Mouse (Mus musculus) forebrain, postnatal 0 days (tissue): ENCODE measurements around the gene Txndc11. TPM values are rescaled to one million over a fixed set of nuclear protein-coding genes. Genes with fewer than 3 reads are reported as not detected.
"Not testable (repeated sequence)": the region's sequence is repeated elsewhere in the genome, so short reads cannot be mapped to it uniquely, and the experiment has no call there.

Experiments used
- ATAC-seq: fragments of 200-750 bp; cut with Nextera tagmentation; 2 replicates; pipeline ENCODE4 v1.8.0; 2017; ENCODE audit warnings: mild to moderate bottlenecking, moderate library complexity
- DNase-seq: peaks from one replicate; pipeline ENCODE4 v3.0.0-alpha.2; 2015
- H3K27ac ChIP-seq: fragments of 300-500 bp; sonication (generic); 2 replicates; pipeline ENCODE4 v1.5.1; 2014; ENCODE audit warnings: low read depth, mild to moderate bottlenecking, antibody characterized with exemption, low read length, moderate library complexity, mixed read lengths
- H3K27me3 ChIP-seq: fragments of 300-500 bp; sonication (generic); 2 replicates; pipeline ENCODE4 v1.6.1; 2014; ENCODE audit warnings: mild to moderate bottlenecking, low read length, mixed read lengths; ENCODE audit not compliant: insufficient read depth
- H3K36me3 ChIP-seq: fragments of 300-500 bp; sonication (generic); 2 replicates; pipeline ENCODE4 v1.6.1; 2014; ENCODE audit warnings: mild to moderate bottlenecking, moderate library complexity; ENCODE audit not compliant: insufficient read depth
- H3K4me1 ChIP-seq: fragments of 300-500 bp; sonication (generic); 2 replicates; pipeline ENCODE4 v1.6.1; 2014; ENCODE audit warnings: antibody characterized with exemption; ENCODE audit not compliant: insufficient read depth
- H3K4me2 ChIP-seq: fragments of 300-500 bp; sonication (generic); 2 replicates; pipeline ENCODE4 v1.6.1; 2014; ENCODE audit warnings: low read depth, mild to moderate bottlenecking, moderate library complexity
- H3K4me3 ChIP-seq: fragments of 300-500 bp; sonication (generic); 2 replicates; pipeline ENCODE4 v1.5.1; 2014; ENCODE audit warnings: low read depth, low read length, mixed read lengths
- H3K9ac ChIP-seq: fragments of 300-500 bp; sonication (generic); 2 replicates; pipeline ENCODE4 v1.6.1; 2014; ENCODE audit warnings: mild to moderate bottlenecking
- H3K9me3 ChIP-seq: fragments of 300-500 bp; sonication (generic); 2 replicates; pipeline ENCODE4 v1.6.1; 2016; ENCODE audit warnings: low read length
- CTCF ChIP-seq: sonication (generic); IDR thresholded peaks from 2 replicates; pipeline ENCODE4 v1.5.1; 2016; ENCODE audit warnings: antibody characterized with exemption, control low read depth, low read depth
- WGBS: fragments of 180-500 bp; shearing (Covaris S2); extraction: QIAGEN DNeasy Blood & Tissue Kit; methylation state at CpG from one replicate; pipeline ENCODE4 v1.1.7; 2014; 5-methylcytosine and 5-hydroxymethylcytosine counted together
- polyA plus RNA-seq: library from polyadenylated mRNA; unstranded; fragments of >200 nt; fragmentation: Nextera tagmentation; extraction: Ambion mirVana; gene quantifications from 2 replicates; pipeline ENCODE4 v1.2.1, GENCODE M21; 2015
- total RNA-seq: library from RNA; depleted of rRNA; stranded (reverse); fragments of >200 nt; gene quantifications from 2 replicates; pipeline ENCODE4 v1.2.3, GENCODE M21; 2014

Gene Txndc11
- total and polyA plus RNA-seq, 2 experiments from 2014 or later: 29.9 to 43.8 TPM

DNA sequence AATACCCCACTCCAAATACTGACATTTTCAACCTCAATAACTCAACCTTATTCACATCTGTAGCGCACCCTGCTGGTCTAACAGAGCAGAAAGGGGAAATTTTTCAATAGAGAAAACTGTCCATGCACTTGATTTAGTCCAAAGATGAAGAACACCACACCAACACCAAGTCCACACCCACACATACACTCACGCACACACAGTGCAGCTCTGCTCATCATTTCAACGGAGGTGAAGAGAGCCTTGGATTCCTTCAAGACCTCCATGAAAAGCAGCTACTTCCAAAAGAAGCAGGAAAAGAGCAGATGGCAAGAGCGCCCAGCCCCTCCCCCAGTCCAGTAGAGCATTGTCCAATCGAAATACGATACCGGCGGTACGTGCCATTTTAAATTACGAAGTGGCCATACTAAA, 40.2 kb upstream of the Txndc11 start:
- peak overlapping the region; percentile 79 for H3K4me3 ChIP-seq
- no peak overlapping the region for H3K27ac ChIP-seq
- H3K27me3 ChIP-seq: no peaks in the 10 kb centered on the region
- WGBS: 5% methylated on average over 10 of the region's 10 CpGs
- H3K9ac ChIP-seq: peak overlapping the region; percentile 78; the same call in 1 of the 2 replicates
- peak; percentile 72 for DNase-seq
- no peaks in the 10 kb centered on the region for H3K9me3 ChIP-seq
- H3K4me1 ChIP-seq: no peaks in the 10 kb centered on the region
- peak; percentile 65 for TF ChIP-seq CTCF
- ATAC-seq: no peak
- peak overlapping the region; percentile 94 for H3K4me2 ChIP-seq
- no peaks in the 10 kb centered on the region for H3K36me3 ChIP-seq

DNA sequence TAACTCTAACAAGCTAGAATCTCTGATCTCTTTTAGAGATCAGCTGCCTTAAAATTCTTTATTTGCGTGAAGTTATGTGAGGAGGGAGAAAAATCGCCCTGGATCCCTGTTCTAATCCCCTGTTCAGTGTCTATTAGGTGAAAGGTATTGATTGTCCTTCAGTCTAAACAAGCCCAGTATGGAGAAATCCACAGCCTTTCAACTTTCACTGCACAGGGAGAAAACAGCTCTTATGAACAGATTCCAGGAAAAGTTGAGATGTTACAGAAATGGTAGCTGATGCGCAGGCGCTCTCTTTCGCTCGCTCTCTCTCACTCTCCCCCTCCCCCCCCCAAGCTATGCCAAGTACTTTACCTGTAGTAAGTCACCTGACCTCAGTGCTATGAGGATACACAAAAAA, 37.2 kb upstream of the Txndc11 start:
- Histone ChIP-seq H3K4me3 (no peak overlapping the region), H3K36me3 (no peaks in the 10 kb centered on the region), H3K9me3 (no peaks in the 10 kb centered on the region), H3K27me3 (no peaks in the 10 kb centered on the region), H3K4me2 (no peak overlapping the region), H3K4me1 (no peaks in the 10 kb centered on the region), H3K9ac (no peak overlapping the region), H3K27ac (no peak overlapping the region)
- ATAC-seq: no peak
- WGBS: 88% methylated on average over 6 of the region's 6 CpGs
- DNase-seq: no peak
- TF ChIP-seq CTCF: no peak

DNA sequence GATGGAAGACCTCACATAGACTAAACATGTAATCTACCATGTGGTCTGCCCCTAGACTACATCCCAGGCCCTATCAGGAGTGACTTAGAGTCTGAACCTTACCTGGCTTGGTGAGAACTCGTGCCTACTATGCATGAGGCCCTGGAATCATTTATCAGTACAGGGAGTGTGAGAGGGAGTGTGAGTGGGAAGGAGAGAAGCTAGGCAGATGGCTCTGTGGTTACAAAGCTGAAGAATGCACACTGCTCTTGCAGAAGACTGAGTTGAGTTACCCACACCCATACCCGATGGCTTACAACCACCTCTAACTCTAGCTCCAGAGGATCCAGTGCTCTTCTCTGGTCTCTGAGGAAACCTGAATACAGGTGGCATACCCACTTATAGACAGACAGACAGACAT, 32.0 kb upstream of the Txndc11 start:
- no peak for DNase-seq
- TF ChIP-seq CTCF: no peak
- peaks cover 12% of the 10 kb centered on the region for H3K36me3 ChIP-seq
- no peak overlapping the region for H3K27ac ChIP-seq
- no peaks in the 10 kb centered on the region for H3K27me3 ChIP-seq
- no peak overlapping the region for H3K4me3 ChIP-seq
- no peaks in the 10 kb centered on the region for H3K4me1 ChIP-seq
- no peaks in the 10 kb centered on the region for H3K9me3 ChIP-seq
- H3K9ac ChIP-seq: no peak overlapping the region
- ATAC-seq: no peak
- WGBS: 96% methylated on average over 2 of the region's 2 CpGs
- no peak overlapping the region for H3K4me2 ChIP-seq

DNA sequence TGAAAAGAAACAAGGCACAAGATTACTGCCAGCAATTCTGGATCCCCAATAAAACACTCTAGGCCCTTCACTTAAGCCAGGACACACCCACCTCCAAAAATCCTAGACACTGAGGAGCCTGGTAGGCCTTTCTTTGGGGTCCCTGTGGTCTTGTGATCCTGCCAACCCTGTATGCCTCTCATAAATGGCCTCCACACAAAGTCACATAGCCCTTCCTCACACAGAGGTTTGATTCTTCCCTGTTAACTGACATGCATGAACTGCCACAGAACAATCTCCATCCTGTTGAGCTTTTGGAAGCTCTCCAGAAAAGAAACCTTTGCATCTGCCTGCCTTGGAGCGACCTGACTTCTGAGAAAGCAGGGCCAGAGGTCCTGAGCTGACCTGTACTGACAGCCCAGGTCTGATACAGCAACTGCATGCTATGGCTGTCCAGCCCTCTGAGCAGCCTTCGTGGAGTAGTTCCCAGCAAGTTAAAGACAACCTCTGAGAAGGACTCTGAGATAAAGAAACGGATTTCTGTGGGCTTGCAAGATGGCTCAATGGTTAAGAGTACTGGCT, 30.3 kb upstream of the Txndc11 start:
- no peak overlapping the region for H3K4me2 ChIP-seq
- no peaks in the 10 kb centered on the region for H3K27me3 ChIP-seq
- TF ChIP-seq CTCF: no peak
- ATAC-seq (no peak), DNase-seq (no peak)
- no peak overlapping the region for H3K9ac ChIP-seq
- 78% methylated on average over 3 of the region's 3 CpGs for WGBS
- no peak overlapping the region for H3K4me3 ChIP-seq
- H3K4me1 ChIP-seq: no peaks in the 10 kb centered on the region
- no peaks in the 10 kb centered on the region for H3K9me3 ChIP-seq
- peaks cover 16% of the 10 kb centered on the region for H3K36me3 ChIP-seq
- no peak overlapping the region for H3K27ac ChIP-seq

DNA sequence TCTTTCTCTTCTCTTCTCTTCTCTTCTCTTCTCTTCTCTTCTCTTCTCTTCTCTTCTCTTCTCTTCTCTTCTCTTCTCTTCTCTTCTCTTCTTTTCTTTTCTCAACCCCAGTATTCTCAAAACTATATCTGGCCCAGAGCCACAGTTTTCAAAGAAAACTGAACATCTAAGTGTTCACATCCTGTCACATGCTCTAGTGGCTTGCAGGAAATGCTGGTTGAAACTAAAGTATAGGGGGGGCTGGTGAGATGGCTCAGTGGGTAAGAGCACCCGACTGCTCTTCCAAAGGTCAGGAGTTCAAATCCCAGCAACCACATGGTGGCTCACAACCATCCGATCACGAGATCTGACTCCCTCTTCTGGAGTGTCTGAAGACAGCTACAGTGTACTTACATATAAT, 23.3 kb upstream of the Txndc11 start:
- H3K4me3 ChIP-seq, H3K9ac ChIP-seq, H3K9me3 ChIP-seq, H3K27me3 ChIP-seq, H3K4me1 ChIP-seq, ATAC-seq, DNase-seq, H3K4me2 ChIP-seq, H3K27ac ChIP-seq: not testable (repeated sequence)
- WGBS: 82% methylated on average over 1 of the region's 3 CpGs
- peaks cover 54% of the 10 kb centered on the region for H3K36me3 ChIP-seq

DNA sequence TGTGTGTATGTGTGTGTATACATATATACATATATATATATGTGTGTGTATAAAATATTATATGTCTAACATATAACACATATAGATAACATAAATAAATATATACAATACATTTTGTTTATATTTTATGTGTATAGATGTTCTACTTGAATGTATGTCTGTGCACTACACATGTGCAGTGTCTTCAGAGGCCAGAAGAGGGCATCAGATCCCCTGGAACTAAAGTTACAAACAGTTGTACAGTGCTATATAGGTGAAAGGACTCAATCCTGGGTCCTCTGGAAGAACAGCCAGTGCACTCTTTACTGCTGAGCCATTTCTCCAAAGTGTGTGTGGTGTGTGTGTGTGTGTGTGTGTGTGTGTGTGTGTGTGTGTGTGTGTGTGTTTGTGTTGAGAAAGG, 20.1 kb upstream of the Txndc11 start:
- DNase-seq: no peak
- no peak for ATAC-seq
- H3K4me3 ChIP-seq: no peak overlapping the region
- H3K9me3 ChIP-seq: no peaks in the 10 kb centered on the region
- no peak; the same call in 1 of the 2 replicates for TF ChIP-seq CTCF
- H3K4me2 ChIP-seq: no peak overlapping the region
- H3K4me1 ChIP-seq: no peaks in the 10 kb centered on the region
- H3K27me3 ChIP-seq: no peaks in the 10 kb centered on the region
- H3K9ac ChIP-seq: no peak overlapping the region
- no peak overlapping the region for H3K27ac ChIP-seq
- peaks cover 56% of the 10 kb centered on the region for H3K36me3 ChIP-seq

DNA sequence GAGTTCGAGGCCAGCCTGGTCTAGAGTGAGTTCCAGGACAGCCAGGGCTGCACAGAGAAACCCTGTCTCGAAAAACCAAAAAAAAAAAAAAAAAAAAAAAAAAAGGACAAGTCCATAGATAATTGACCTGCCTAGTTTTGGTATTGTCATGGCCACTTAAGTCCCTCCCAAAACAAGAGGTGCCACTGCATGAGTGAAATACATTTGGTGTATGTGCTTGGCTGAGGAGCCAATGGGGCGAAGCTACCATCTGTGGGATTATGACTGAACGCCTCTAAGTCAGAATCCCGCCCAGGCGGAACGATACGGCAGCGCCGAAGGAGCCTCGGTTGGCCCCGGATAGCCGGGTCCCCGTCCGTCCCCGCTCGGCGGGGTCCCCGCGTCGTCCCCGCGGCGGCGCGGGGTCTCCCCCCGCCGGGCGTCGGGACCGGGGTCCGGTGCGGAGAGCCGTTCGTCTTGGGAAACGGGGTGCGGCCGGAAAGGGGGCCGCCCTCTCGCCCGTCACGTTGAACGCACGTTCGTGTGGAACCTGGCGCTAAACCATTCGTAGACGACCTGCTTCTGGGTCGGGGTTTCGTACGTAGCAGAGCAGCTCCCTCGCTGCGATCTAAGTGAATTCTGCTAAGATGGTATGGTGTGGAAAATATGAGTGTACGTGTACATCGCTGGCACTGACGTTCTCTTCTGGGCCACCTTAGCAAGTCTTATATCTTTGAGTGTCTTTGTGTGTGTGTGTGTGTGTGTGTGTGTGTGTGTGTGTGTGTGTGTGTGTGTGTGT, 9.4 kb upstream of the Txndc11 start:
- not testable (repeated sequence) for H3K9me3 ChIP-seq, H3K27ac ChIP-seq, ATAC-seq, H3K4me3 ChIP-seq, H3K27me3 ChIP-seq, H3K9ac ChIP-seq, H3K4me2 ChIP-seq, H3K4me1 ChIP-seq
- peaks cover 60% of the 10 kb centered on the region for H3K36me3 ChIP-seq
- DNase-seq: peak; percentile 71
- WGBS: 28% methylated on average over 53 of the region's 56 CpGs
